Mouse (Mus musculus) limb, embryonic 13.5 days (tissue): ENCODE results near the gene Hydin. TPM values are rescaled to one million over a fixed set of nuclear protein-coding genes. Genes with fewer than 3 reads are reported as not detected.
"Not testable (repeated sequence)": the region's sequence is repeated elsewhere in the genome, so short reads cannot be mapped to it uniquely, and the experiment has no call there.

Experiments
- ATAC-seq: fragments of 200-750 bp; cut with Nextera tagmentation; 2 replicates; pipeline ENCODE4 v1.8.0; 2017; ENCODE audit warnings: low read depth, moderate number of reproducible peaks, moderate TSS enrichment; ENCODE audit not compliant: low FRiP score
- H3K27ac ChIP-seq: fragments of 300-500 bp; sonication (generic); 2 replicates; pipeline ENCODE4 v1.5.1; 2015; ENCODE audit warnings: inconsistent platforms, mild to moderate bottlenecking, moderate library complexity
- H3K27me3 ChIP-seq: fragments of 300-500 bp; sonication (generic); 2 replicates; pipeline ENCODE4 v1.6.1; 2015; ENCODE audit warnings: mild to moderate bottlenecking, inconsistent platforms
- H3K36me3 ChIP-seq: fragments of 300-500 bp; sonication (generic); 2 replicates; pipeline ENCODE4 v1.6.1; 2015; ENCODE audit warnings: inconsistent platforms, mild to moderate bottlenecking, moderate library complexity
- H3K4me1 ChIP-seq: fragments of 300-500 bp; sonication (generic); 2 replicates; pipeline ENCODE4 v1.6.1; 2015; ENCODE audit warnings: inconsistent platforms
- H3K4me2 ChIP-seq: fragments of 300-500 bp; sonication (generic); replicated peaks from 2 replicates; pipeline ENCODE4 v1.6.1; 2015; ENCODE audit warnings: inconsistent platforms, mild to moderate bottlenecking, moderate library complexity
- H3K4me3 ChIP-seq: fragments of 300-500 bp; sonication (generic); 2 replicates; pipeline ENCODE4 v1.5.1; 2015; ENCODE audit warnings: moderate library complexity, mild to moderate bottlenecking, inconsistent platforms
- H3K9ac ChIP-seq: fragments of 300-500 bp; sonication (generic); 2 replicates; pipeline ENCODE4 v1.6.1; 2015; ENCODE audit warnings: mild to moderate bottlenecking, inconsistent platforms
- H3K9me3 ChIP-seq: fragments of 300-500 bp; sonication (generic); 2 replicates; pipeline ENCODE4 v1.6.1; 2016; ENCODE audit warnings: inconsistent platforms
- WGBS: fragments of 180-500 bp; shearing (Covaris S2); methylation state at CpG from one replicate; pipeline ENCODE4 v1.1.7; 2015; 5-methylcytosine and 5-hydroxymethylcytosine counted together
- polyA plus RNA-seq: library from polyadenylated mRNA; unstranded; fragments of >200 nt; fragmentation: Nextera tagmentation; extraction: Ambion mirVana; gene quantifications from 2 replicates; pipeline ENCODE4 v1.2.1, GENCODE M21; 2015

Hydin gene
- polyA plus RNA-seq, 1 experiment from 2014 or later = 0.28 TPM

DNA sequence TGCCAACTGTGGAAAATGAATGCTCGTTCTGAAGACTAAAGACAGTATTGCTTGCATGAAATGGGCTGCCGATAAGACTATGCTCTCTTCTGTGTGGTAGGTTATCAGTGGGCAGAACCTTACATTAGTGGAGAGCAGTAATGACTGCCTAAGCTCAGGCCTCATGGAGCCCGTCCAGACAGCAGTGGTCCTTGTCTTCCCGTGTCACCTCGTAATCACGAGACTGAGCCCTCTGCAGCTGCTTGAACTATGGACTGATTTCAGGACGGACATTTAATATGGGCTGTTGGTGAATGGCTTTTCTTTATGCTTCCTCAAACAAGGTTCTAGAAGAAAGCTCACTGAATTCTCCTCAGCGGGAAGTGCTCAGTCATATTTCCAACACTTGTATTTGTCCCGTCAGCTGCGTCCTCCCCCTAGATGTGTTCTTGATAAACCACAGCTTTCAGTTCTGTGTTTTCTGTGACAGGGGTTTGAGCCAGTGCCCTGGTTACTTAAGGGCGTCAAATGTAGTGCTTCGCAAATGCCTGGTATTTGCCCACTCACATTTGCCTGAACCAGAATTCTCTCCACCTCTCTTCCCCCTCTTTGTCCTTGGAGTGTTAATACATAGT lies 73.4 kb downstream of the Hydin start:
- Histone ChIP-seq H3K9me3 (no peaks in the 10 kb centered on the region), H3K4me2 (no peak overlapping the region), H3K4me3 (no peak overlapping the region), H3K9ac (no peak overlapping the region), H3K27me3 (no peaks in the 10 kb centered on the region), H3K4me1 (no peaks in the 10 kb centered on the region), H3K27ac (no peak overlapping the region), H3K36me3 (no peaks in the 10 kb centered on the region)
- 80% methylated on average over 12 of the region's 12 CpGs for WGBS
- ATAC-seq = no peak

DNA sequence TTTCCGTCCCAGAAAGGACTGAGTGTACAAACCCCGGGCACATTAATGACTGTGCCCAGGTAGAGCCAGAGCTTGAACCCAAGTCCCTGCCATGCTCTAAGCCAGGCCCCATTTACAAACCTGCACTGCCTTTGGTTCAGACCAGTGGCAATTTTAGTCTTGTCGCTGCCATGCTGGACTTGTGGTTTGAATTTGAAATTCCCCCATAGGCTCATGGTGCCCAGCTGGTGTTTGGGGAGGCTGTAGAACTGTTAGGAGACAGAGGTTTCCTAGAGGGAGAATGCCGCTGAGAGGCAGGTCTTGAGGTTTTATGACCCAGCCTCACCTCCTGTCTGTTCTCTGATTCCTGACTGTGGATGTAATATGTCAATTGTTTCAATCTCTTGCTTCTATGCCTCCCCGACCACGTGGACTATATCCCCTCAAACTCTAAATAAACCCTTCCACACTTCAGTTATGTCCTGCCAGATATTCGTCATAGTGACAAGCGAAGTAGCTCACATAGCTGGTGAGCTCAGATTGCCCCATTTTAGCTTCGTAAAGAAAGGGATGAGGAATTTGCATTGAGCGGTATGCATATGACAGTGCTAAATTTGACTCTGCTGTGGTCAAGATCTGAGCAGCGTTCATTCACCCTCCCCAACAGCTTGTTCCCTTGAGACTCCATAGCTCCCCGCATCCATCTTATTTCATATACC lies 79.1 kb downstream of the Hydin start:
- Histone ChIP-seq H3K4me3 (no peak overlapping the region), H3K9me3 (no peaks in the 10 kb centered on the region), H3K4me2 (no peak overlapping the region), H3K27me3 (no peaks in the 10 kb centered on the region), H3K27ac (no peak overlapping the region), H3K4me1 (no peaks in the 10 kb centered on the region), H3K9ac (no peak overlapping the region), H3K36me3 (no peaks in the 10 kb centered on the region)
- 81% methylated on average over 12 of the region's 12 CpGs for WGBS
- no peak for ATAC-seq

- 100% methylated on average over 1 of the region's 1 CpGs for WGBS
- H3K9me3 ChIP-seq = no peaks in the 10 kb centered on the region
- no peak for ATAC-seq
Observed at GRCm38 (mm10) chr8:110346915-110347314, 80.1 kb downstream of the Hydin start.

DNA sequence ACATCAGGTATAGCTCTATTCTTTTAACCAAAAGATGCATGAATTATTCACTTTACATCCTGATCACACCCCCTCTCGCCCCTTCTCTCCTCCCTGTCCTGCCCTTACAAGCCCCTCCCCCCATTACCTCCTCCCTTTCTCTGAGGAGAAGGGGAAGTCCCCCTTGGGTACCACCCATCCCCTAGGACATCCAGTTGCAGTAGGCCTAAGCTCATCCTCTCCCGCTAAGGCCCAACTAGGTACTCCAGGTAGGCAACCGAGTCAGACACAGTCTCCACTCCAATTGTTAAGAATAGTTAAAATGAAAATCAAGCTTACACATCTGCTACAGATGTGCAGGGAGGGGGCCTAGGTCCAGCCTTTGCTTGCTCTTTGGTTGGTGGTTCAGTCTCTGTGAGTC lies 83.9 kb downstream of the Hydin start:
- Histone ChIP-seq H3K27me3 (no peaks in the 10 kb centered on the region), H3K36me3 (no peaks in the 10 kb centered on the region), H3K27ac (no peak overlapping the region), H3K9me3 (no peaks in the 10 kb centered on the region), H3K4me2 (no peak overlapping the region), H3K4me1 (no peaks in the 10 kb centered on the region), H3K9ac (no peak overlapping the region), H3K4me3 (no peak overlapping the region)
- ATAC-seq = no peak
- 86% methylated on average over 3 of the region's 3 CpGs for WGBS

More at GRCm38 (mm10) chr8:110346915-110347314, 80.1 kb downstream of the Hydin start:
- Histone ChIP-seq H3K27ac (no peak overlapping the region), H3K27me3 (no peaks in the 10 kb centered on the region), H3K4me1 (no peaks in the 10 kb centered on the region), H3K4me2 (no peak overlapping the region), H3K4me3 (no peak overlapping the region), H3K9ac (no peak overlapping the region), H3K36me3 (no peaks in the 10 kb centered on the region)

DNA sequence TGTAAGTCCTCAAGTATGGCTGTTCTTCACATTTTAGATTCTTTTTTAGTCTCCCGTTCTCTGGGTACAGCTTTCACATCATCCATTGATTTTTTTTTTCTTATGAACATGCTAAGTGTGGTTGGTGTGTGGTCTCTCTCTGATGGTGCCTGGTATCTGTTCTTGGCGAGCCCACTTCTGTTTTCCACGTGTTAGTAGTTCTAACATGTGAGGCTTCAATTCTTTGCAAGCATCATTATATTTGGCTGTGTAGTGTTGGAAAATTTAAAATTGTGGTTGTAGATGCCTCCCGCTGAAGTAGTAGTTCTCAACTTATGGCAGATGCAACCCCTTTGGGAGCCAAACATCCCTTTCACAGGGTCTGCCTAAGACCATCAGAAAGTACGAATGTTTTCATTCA lies 85.1 kb downstream of the Hydin start:
- Histone ChIP-seq H3K9me3 (no peaks in the 10 kb centered on the region), H3K4me3 (no peak overlapping the region), H3K27me3 (no peaks in the 10 kb centered on the region), H3K4me2 (no peak overlapping the region), H3K9ac (no peak overlapping the region), H3K36me3 (no peaks in the 10 kb centered on the region), H3K4me1 (no peaks in the 10 kb centered on the region), H3K27ac (no peak overlapping the region)
- 82% methylated on average over 5 of the region's 5 CpGs for WGBS
- no peak for ATAC-seq

GRCm38 (mm10) chr8:110362975-110363374 lies 96.2 kb downstream of the Hydin start:
- ATAC-seq = no peak
- WGBS = 87% methylated on average over 4 of the region's 4 CpGs

DNA sequence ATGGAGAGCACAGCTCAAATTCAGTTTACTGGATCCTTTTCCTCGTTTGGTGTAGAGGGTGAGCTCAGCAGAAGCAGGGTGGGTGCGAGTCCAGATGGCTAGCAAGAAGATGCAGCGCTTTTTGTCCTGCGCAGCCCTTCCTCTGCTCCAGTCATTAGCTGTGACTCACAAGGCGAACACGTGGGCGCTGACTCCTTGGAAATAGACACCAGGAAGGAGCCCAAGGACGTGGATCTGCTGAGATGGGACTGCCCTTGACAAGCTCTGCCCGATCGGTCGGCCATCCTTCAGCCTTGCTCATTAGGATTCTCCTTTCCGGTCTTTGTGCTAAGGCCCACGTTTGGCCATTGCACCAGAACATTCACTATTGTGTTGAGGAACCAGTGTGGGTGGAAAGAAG lies 106.1 kb downstream of the Hydin start:
- H3K4me1 ChIP-seq = no peaks in the 10 kb centered on the region
- no peak for ATAC-seq
- no peak overlapping the region for H3K4me2 ChIP-seq
- no peak overlapping the region for H3K27ac ChIP-seq
- H3K4me3 ChIP-seq = no peak overlapping the region
- no peaks in the 10 kb centered on the region for H3K36me3 ChIP-seq
- no peaks in the 10 kb centered on the region for H3K27me3 ChIP-seq
- no peaks in the 10 kb centered on the region for H3K9me3 ChIP-seq
- WGBS = 87% methylated on average over 13 of the region's 13 CpGs
- no peak overlapping the region for H3K9ac ChIP-seq

More at GRCm38 (mm10) chr8:110362975-110363374, 96.2 kb downstream of the Hydin start:
- H3K36me3 ChIP-seq = no peaks in the 10 kb centered on the region
- no peak overlapping the region for H3K9ac ChIP-seq
- H3K9me3 ChIP-seq = no peaks in the 10 kb centered on the region
- no peak overlapping the region for H3K4me2 ChIP-seq
- no peak overlapping the region for H3K4me3 ChIP-seq
- no peak overlapping the region for H3K27ac ChIP-seq
- H3K4me1 ChIP-seq = no peaks in the 10 kb centered on the region
- H3K27me3 ChIP-seq = no peaks in the 10 kb centered on the region

- no peak overlapping the region for H3K4me3 ChIP-seq
- no peaks in the 10 kb centered on the region for H3K27me3 ChIP-seq
- no peaks in the 10 kb centered on the region for H3K4me1 ChIP-seq
- WGBS = 83% methylated on average over 4 of the region's 4 CpGs
- ATAC-seq = no peak
- H3K4me2 ChIP-seq = no peak overlapping the region
- no peak overlapping the region for H3K27ac ChIP-seq
- no peaks in the 10 kb centered on the region for H3K9me3 ChIP-seq
- H3K36me3 ChIP-seq = no peaks in the 10 kb centered on the region
- no peak overlapping the region for H3K9ac ChIP-seq
Observed at GRCm38 (mm10) chr8:110373695-110374094, 106.9 kb downstream of the Hydin start.

DNA sequence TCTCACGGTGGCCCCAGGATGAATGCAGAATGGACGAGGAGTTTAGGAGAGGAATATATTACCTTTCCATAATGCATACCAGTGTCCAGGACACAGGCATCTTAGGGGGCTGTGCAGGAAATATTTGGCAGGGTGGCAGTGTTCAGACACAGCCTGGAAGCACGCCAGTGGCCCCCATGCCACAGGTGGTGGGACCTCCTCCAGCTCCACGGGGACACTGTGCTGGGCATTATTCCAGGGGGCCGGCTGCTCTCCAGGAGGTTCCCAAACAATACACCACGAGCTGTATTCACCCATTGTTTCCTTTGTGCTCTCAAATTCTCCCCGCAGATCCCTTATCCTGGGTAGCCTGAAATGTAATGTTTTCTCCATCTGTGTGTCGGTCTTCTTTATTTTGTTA lies 116.0 kb downstream of the Hydin start:
- no peaks in the 10 kb centered on the region for H3K27me3 ChIP-seq
- H3K27ac ChIP-seq = no peak overlapping the region
- no peak overlapping the region for H3K4me2 ChIP-seq
- no peaks in the 10 kb centered on the region for H3K36me3 ChIP-seq
- no peaks in the 10 kb centered on the region for H3K4me1 ChIP-seq
- 74% methylated on average over 8 of the region's 8 CpGs for WGBS
- no peak overlapping the region for H3K9ac ChIP-seq
- H3K9me3 ChIP-seq = no peaks in the 10 kb centered on the region
- H3K4me3 ChIP-seq = no peak overlapping the region
- ATAC-seq = no peak

GRCm38 (mm10) chr8:110384632-110385031 lies 117.9 kb downstream of the Hydin start:
- H3K36me3 ChIP-seq, H3K9ac ChIP-seq, H3K4me1 ChIP-seq, H3K27ac ChIP-seq, H3K4me2 ChIP-seq, H3K4me3 ChIP-seq, ATAC-seq, H3K9me3 ChIP-seq, H3K27me3 ChIP-seq: not testable (repeated sequence)
- 92% methylated on average over 6 of the region's 6 CpGs for WGBS

DNA sequence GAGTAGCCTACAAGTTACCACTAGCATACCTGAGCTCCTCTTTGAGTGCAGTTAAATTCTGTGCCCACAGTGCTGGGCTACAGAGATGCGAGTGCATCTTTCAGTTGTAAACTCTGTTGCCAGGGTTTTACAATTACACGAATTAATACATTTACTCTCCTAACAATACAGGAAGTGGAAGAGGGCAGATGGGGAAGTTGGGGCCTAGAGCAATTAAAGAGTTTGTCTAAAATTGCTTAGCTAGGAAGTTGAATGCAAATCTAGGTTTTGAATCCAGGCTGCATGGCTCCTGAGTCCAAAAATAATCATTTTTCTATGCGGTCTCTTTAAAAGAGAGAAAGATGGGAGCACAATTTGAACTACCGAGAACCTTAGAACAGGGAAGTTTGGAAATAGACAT lies 128.9 kb downstream of the Hydin start:
- no peak for ATAC-seq
- no peaks in the 10 kb centered on the region for H3K9me3 ChIP-seq
- H3K4me3 ChIP-seq = no peak overlapping the region
- WGBS = 82% methylated on average over 4 of the region's 4 CpGs
- no peak overlapping the region for H3K4me2 ChIP-seq
- no peak overlapping the region for H3K27ac ChIP-seq
- no peaks in the 10 kb centered on the region for H3K36me3 ChIP-seq
- 0 out of 2 replicates have a peak, but pooled peaks cover 3% of the 10 kb centered on the region for H3K4me1 ChIP-seq
- H3K27me3 ChIP-seq = no peaks in the 10 kb centered on the region
- H3K9ac ChIP-seq = no peak overlapping the region

GRCm38 (mm10) chr8:110400536-110400935 lies 133.8 kb downstream of the Hydin start:
- H3K27ac ChIP-seq = no peak overlapping the region
- H3K4me1 ChIP-seq = no peaks in the 10 kb centered on the region
- H3K27me3 ChIP-seq = no peaks in the 10 kb centered on the region
- no peak overlapping the region for H3K4me2 ChIP-seq
- WGBS = 86% methylated on average over 6 of the region's 6 CpGs
- peaks cover 6% of the 10 kb centered on the region for H3K9me3 ChIP-seq
- H3K36me3 ChIP-seq = no peaks in the 10 kb centered on the region
- H3K9ac ChIP-seq = no peak overlapping the region
- no peak for ATAC-seq
- H3K4me3 ChIP-seq = no peak overlapping the region

DNA sequence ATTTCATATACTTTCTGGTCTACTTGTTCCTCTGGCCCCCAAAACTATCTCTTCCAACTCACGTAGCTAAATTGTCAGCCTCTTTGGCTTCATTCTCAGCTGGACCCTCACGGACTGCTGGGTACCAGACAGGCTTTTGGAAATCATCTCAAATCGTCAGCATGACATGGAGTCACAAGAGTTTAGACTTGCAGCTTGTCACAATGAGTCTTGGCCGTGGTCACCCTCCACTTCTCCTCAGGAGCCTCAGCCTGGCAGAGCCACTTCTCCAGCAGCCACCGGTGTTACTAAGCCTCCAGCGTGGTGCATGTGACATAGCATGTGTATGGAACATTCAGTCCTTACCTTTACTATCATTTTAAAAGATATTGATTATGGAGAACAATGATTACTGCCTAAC lies 135.5 kb downstream of the Hydin start:
- no peak for ATAC-seq

More for the DNA sequence above, 135.5 kb downstream of the Hydin start:
- Histone ChIP-seq H3K9ac (no peak overlapping the region), H3K4me1 (no peaks in the 10 kb centered on the region), H3K36me3 (no peaks in the 10 kb centered on the region), H3K4me2 (no peak overlapping the region), H3K27me3 (no peaks in the 10 kb centered on the region), H3K9me3 (peaks cover 6% of the 10 kb centered on the region), H3K27ac (no peak overlapping the region), H3K4me3 (no peak overlapping the region)
- 43% methylated on average over 6 of the region's 6 CpGs for WGBS
